ENCODE assay signal across 18 mouse cellular contexts in the genomic region with DNA sequence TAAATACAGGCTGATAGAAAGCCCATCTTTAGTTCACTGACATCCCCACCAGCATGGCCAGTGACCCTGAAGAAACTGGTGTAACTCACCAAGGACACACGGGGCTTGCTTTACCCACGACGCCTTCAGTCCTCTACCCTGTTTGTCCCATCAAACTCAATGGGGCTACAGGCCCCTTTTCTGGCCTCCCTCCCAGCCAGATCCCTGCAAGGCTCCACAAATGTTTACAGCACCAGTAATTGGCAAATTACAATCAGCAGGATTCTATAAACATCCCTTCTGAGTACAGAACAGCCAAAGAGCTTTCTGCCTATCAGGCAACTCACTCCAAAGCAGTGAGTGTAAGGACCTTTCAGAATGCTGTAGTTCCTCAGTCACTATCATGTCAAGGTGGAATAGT.
DNase-seq lines count a peak whose midpoint lies in the region; ATAC-seq and TF ChIP-seq lines count a peak whose summit lies in the region.
"Had no signal": no experiment of that assay in that cellular context is flagged by ENCODE, and none has a peak within 500 bp of the region (broad histone marks: within the 10 kb centered on the region; RNA-seq: fewer than 3 reads in every experiment).

No protein-coding gene starts in this region.

- H3K9me3 ChIP-seq in embryonic facial prominence, embryonic 11.5 days (replicated peaks; ENCODE audit: control insufficient read depth, low read length), result no peaks in the 10 kb centered on the region; the same call in 1 of the 2 replicates
- H3K9me3 ChIP-seq in embryonic facial prominence, embryonic 10.5 days, result peaks cover 18% of the 10 kb centered on the region; the same call in 1 of the 2 replicates
- 0 out of 2 replicates have a peak, but pooled peaks cover 6% of the 10 kb centered on the region for H3K9me3 ChIP-seq in intestine, embryonic 16.5 days (ENCODE audit: control insufficient read depth, low read length)
- H3K9me3 ChIP-seq in intestine, postnatal 0 days (ENCODE audit: control insufficient read depth), result no peaks in the 10 kb centered on the region
- peaks cover 4% of the 10 kb centered on the region; the same call in 1 of the 2 replicates for H3K9me3 ChIP-seq in stomach, embryonic 14.5 days (ENCODE audit: control insufficient read depth, low read depth, low read length)
- H3K9me3 ChIP-seq in stomach, postnatal 0 days (ENCODE audit: control insufficient read depth, low read length), result no peaks in the 10 kb centered on the region
- H3K9me3 ChIP-seq: embryonic facial prominence, embryonic 15.5 days had no signal

- no peak overlapping the region for H3K27ac ChIP-seq in embryonic facial prominence, embryonic 11.5 days (replicated peaks; ENCODE audit: low read depth, low read length)
- no peak overlapping the region for H3K27ac ChIP-seq in embryonic facial prominence, embryonic 10.5 days (replicated peaks)
- 0 out of 2 replicates have a peak overlapping the region, but pooled peaks have one; percentile 2 for H3K27ac ChIP-seq in intestine, embryonic 16.5 days (ENCODE audit: low read length)
- H3K27ac ChIP-seq in intestine, postnatal 0 days (ENCODE audit: low read depth, low read length), result no peak overlapping the region
- peak overlapping the region; percentile 30 for H3K27ac ChIP-seq in stomach, embryonic 14.5 days (ENCODE audit: low read length)
- no peak overlapping the region for H3K27ac ChIP-seq in stomach, postnatal 0 days (replicated peaks)
- H3K27ac ChIP-seq: embryonic facial prominence, embryonic 15.5 days; hindbrain, embryonic 12.5 days; macrophage had no signal

- H3K36me3 ChIP-seq in embryonic facial prominence, embryonic 11.5 days (replicated peaks; ENCODE audit: control insufficient read depth, insufficient read depth, low read depth, low read length), result no peaks in the 10 kb centered on the region
- H3K36me3 ChIP-seq in embryonic facial prominence, embryonic 10.5 days (replicated peaks), result peaks cover 52% of the 10 kb centered on the region
- no peaks in the 10 kb centered on the region for H3K36me3 ChIP-seq in intestine, embryonic 16.5 days (ENCODE audit: control insufficient read depth, insufficient read depth, low read length)
- H3K36me3 ChIP-seq in intestine, postnatal 0 days (ENCODE audit: control insufficient read depth, insufficient read depth), result no peaks in the 10 kb centered on the region
- H3K36me3 ChIP-seq in stomach, embryonic 14.5 days (ENCODE audit: control insufficient read depth, insufficient read depth, low read length), result no peaks in the 10 kb centered on the region
- no peaks in the 10 kb centered on the region for H3K36me3 ChIP-seq in stomach, postnatal 0 days (ENCODE audit: control insufficient read depth, insufficient read depth, low read length)
- H3K36me3 ChIP-seq: embryonic facial prominence, embryonic 15.5 days had no signal

- H3K4me1 ChIP-seq in embryonic facial prominence, embryonic 11.5 days (ENCODE audit: control insufficient read depth, insufficient read depth, low read length), result no peaks in the 10 kb centered on the region
- peaks cover 29% of the 10 kb centered on the region for H3K4me1 ChIP-seq in embryonic facial prominence, embryonic 10.5 days
- H3K4me1 ChIP-seq in intestine, embryonic 16.5 days (ENCODE audit: control insufficient read depth, insufficient read depth, low read length), result no peaks in the 10 kb centered on the region
- H3K4me1 ChIP-seq in intestine, postnatal 0 days (replicated peaks; ENCODE audit: control insufficient read depth, insufficient read depth, low read length), result peaks cover 4% of the 10 kb centered on the region; the same call in 1 of the 2 replicates
- H3K4me1 ChIP-seq in stomach, embryonic 14.5 days (ENCODE audit: control insufficient read depth, insufficient read depth, low read length), result peaks cover 5% of the 10 kb centered on the region; the same call in 1 of the 2 replicates
- no peaks in the 10 kb centered on the region for H3K4me1 ChIP-seq in stomach, postnatal 0 days (replicated peaks; ENCODE audit: control insufficient read depth, insufficient read depth)

- no peak overlapping the region for H3K4me3 ChIP-seq in embryonic facial prominence, embryonic 11.5 days (ENCODE audit: low read depth, low read length)
- no peak overlapping the region for H3K4me3 ChIP-seq in embryonic facial prominence, embryonic 10.5 days
- H3K4me3 ChIP-seq in intestine, embryonic 16.5 days (ENCODE audit: low read length), result no peak overlapping the region
- H3K4me3 ChIP-seq in intestine, postnatal 0 days (ENCODE audit: low read depth, low read length), result no peak overlapping the region
- H3K4me3 ChIP-seq in stomach, embryonic 14.5 days (ENCODE audit: low read depth, low read length), result no peak overlapping the region
- no peak overlapping the region for H3K4me3 ChIP-seq in stomach, postnatal 0 days (ENCODE audit: low read depth, low read length)
- H3K4me3 ChIP-seq: embryonic facial prominence, embryonic 15.5 days; hindbrain, embryonic 12.5 days; midbrain, embryonic 10.5 days had no signal

- 62% methylated on average over 3 of the region's 3 CpGs for WGBS in embryonic facial prominence, embryonic 11.5 days
- WGBS in embryonic facial prominence, embryonic 10.5 days, result 63% methylated on average over 3 of the region's 3 CpGs
- WGBS in intestine, embryonic 16.5 days, result 25% methylated on average over 3 of the region's 3 CpGs
- WGBS in intestine, postnatal 0 days, result 38% methylated on average over 3 of the region's 3 CpGs
- WGBS in stomach, embryonic 14.5 days, result 29% methylated on average over 3 of the region's 3 CpGs
- WGBS in stomach, postnatal 0 days, result 30% methylated on average over 3 of the region's 3 CpGs

- H3K4me2 ChIP-seq in embryonic facial prominence, embryonic 11.5 days (ENCODE audit: low read depth, low read length), result no peak overlapping the region
- H3K4me2 ChIP-seq in intestine, embryonic 16.5 days (ENCODE audit: low read depth, low read length), result no peak overlapping the region
- no peak overlapping the region for H3K4me2 ChIP-seq in intestine, postnatal 0 days (replicated peaks; ENCODE audit: low read depth)
- no peak overlapping the region for H3K4me2 ChIP-seq in stomach, embryonic 14.5 days (replicated peaks; ENCODE audit: low read depth, low read length)
- no peak overlapping the region for H3K4me2 ChIP-seq in stomach, postnatal 0 days (replicated peaks; ENCODE audit: low read depth)
- H3K4me2 ChIP-seq: embryonic facial prominence, embryonic 15.5 days; heart, embryonic 11.5 days; hindbrain, embryonic 12.5 days had no signal

- H3K27me3 ChIP-seq in embryonic facial prominence, embryonic 11.5 days (ENCODE audit: control insufficient read depth, insufficient read depth, low read length), result no peaks in the 10 kb centered on the region
- H3K27me3 ChIP-seq in embryonic facial prominence, embryonic 10.5 days (replicated peaks; ENCODE audit: low read depth, poor library complexity, severe bottlenecking), result no peaks in the 10 kb centered on the region
- H3K27me3 ChIP-seq in intestine, embryonic 16.5 days (replicated peaks; ENCODE audit: control insufficient read depth, insufficient read depth, low read length), result no peaks in the 10 kb centered on the region
- no peaks in the 10 kb centered on the region for H3K27me3 ChIP-seq in intestine, postnatal 0 days (replicated peaks; ENCODE audit: control insufficient read depth, insufficient read depth, low read length)
- H3K27me3 ChIP-seq in stomach, embryonic 14.5 days (ENCODE audit: control insufficient read depth, insufficient read depth, low read length), result no peaks in the 10 kb centered on the region
- H3K27me3 ChIP-seq in stomach, postnatal 0 days (ENCODE audit: control insufficient read depth, insufficient read depth, low read length), result no peaks in the 10 kb centered on the region
- H3K27me3 ChIP-seq: embryonic facial prominence, embryonic 15.5 days; hindbrain, embryonic 12.5 days had no signal

- TF ChIP-seq EP300 in stomach, postnatal 0 days (optimal IDR thresholded peaks at IDR 0.05), result no peak

- no peak for TF ChIP-seq CTCF in intestine, postnatal 0 days (IDR thresholded peaks at IDR 0.05; ENCODE audit: low read depth)
- no peak for TF ChIP-seq CTCF in stomach, postnatal 0 days (IDR thresholded peaks at IDR 0.05; ENCODE audit: low read depth)

- no peak for ATAC-seq in embryonic facial prominence, embryonic 11.5 days (replicated peaks; ENCODE audit: insufficient number of reproducible peaks, low FRiP score, low TSS enrichment, low read depth)
- peak; percentile 28; the same call in 1 of the 2 replicates for ATAC-seq in intestine, embryonic 16.5 days
- no peak for ATAC-seq in intestine, postnatal 0 days
- no peak for ATAC-seq in stomach, embryonic 14.5 days (ENCODE audit: insufficient number of reproducible peaks, insufficient read depth, low FRiP score, low read depth)
- ATAC-seq in stomach, postnatal 0 days (ENCODE audit: low FRiP score, low TSS enrichment), result no peak
- ATAC-seq: inflammation-experienced regulatory T-cells, adult 6 months had no signal

- peak; percentile 38 for DNase-seq in embryonic facial prominence, embryonic 11.5 days (ENCODE audit: low spot score)
- DNase-seq in embryonic facial prominence, embryonic 10.5 days (ENCODE audit: low spot score), result no peak
- DNase-seq in stomach, postnatal 0 days (ENCODE audit: low spot score), result no peak
- DNase-seq in cerebellum, adult 9-11 months, result no peak
- DNase-seq in right cerebral cortex, postnatal 36 days (ENCODE audit: low spot score in 2 of 2), result no peak
- DNase-seq: adrenal gland, adult 2 months; cerebellum, adult 9-10 months; heart, postnatal 10 days; right cerebral cortex, postnatal 25 days had no signal

- no peak overlapping the region for H3K9ac ChIP-seq in embryonic facial prominence, embryonic 11.5 days (replicated peaks; ENCODE audit: low read length)
- H3K9ac ChIP-seq in intestine, embryonic 16.5 days (ENCODE audit: low read depth, low read length), result no peak overlapping the region
- no peak overlapping the region for H3K9ac ChIP-seq in intestine, postnatal 0 days (ENCODE audit: low read depth, low read length)
- no peak overlapping the region for H3K9ac ChIP-seq in stomach, embryonic 14.5 days (replicated peaks; ENCODE audit: low read depth, low read length)
- no peak overlapping the region for H3K9ac ChIP-seq in stomach, postnatal 0 days (ENCODE audit: low read length)
- H3K9ac ChIP-seq: embryonic facial prominence, embryonic 15.5 days; hindbrain, embryonic 12.5 days had no signal

Comparison
In these comparisons a context has a peak if more than half of its experiments do, and no peak if none do; other contexts are left out.
1. H3K27ac ChIP-seq: peak in intestine, embryonic 16.5 days (single experiment) and stomach, embryonic 14.5 days (single experiment); none in embryonic facial prominence, embryonic 11.5 days (single experiment), embryonic facial prominence, embryonic 10.5 days (single experiment), intestine, postnatal 0 days (single experiment) and stomach, postnatal 0 days (single experiment).